Mouse (Mus musculus) midbrain, embryonic 10.5 days (tissue): Measurements from ENCODE around the gene Whrn. TPM values are rescaled to one million over a fixed set of nuclear protein-coding genes. Genes with fewer than 3 reads are reported as not detected.

Experiments
- DNase-seq: peaks from one replicate; pipeline ENCODE4 v3.0.0-alpha.2; 2017; ENCODE audit warnings: low spot score
- H3K27ac ChIP-seq: fragments of 300-500 bp; sonication (generic); replicated peaks from 2 replicates; pipeline ENCODE4 v1.5.1; 2016; ENCODE audit warnings: mild to moderate bottlenecking
- H3K27me3 ChIP-seq: fragments of 300-500 bp; sonication (generic); 2 replicates; pipeline ENCODE4 v1.6.1; 2016; ENCODE audit warnings: low read depth, mild to moderate bottlenecking; ENCODE audit not compliant: poor library complexity, severe bottlenecking
- H3K36me3 ChIP-seq: fragments of 300-500 bp; sonication (generic); 2 replicates; pipeline ENCODE4 v1.6.1; 2016; ENCODE audit warnings: mild to moderate bottlenecking, moderate library complexity
- H3K4me1 ChIP-seq: fragments of 300-500 bp; sonication (generic); 2 replicates; pipeline ENCODE4 v1.6.1; 2016
- H3K4me3 ChIP-seq: fragments of 300-500 bp; sonication (generic); 2 replicates; pipeline ENCODE4 v1.5.1; 2016; ENCODE audit warnings: mild to moderate bottlenecking, moderate library complexity
- H3K9me3 ChIP-seq: fragments of 300-500 bp; sonication (generic); replicated peaks from 2 replicates; pipeline ENCODE4 v1.6.1; 2016; ENCODE audit warnings: mild to moderate bottlenecking
- WGBS: fragments of 180-500 bp; shearing (Covaris S2); methylation state at CpG from one replicate; pipeline ENCODE4 v1.1.7; 2016; 5-methylcytosine and 5-hydroxymethylcytosine counted together
- polyA plus RNA-seq: library from polyadenylated mRNA; unstranded; fragments of >200 nt; fragmentation: Nextera tagmentation; extraction: Ambion mirVana; gene quantifications from 2 replicates; pipeline ENCODE4 v1.2.1, GENCODE M21; 2016

Whrn gene
- polyA plus RNA-seq, 1 experiment from 2014 or later = 8.8 TPM

DNA sequence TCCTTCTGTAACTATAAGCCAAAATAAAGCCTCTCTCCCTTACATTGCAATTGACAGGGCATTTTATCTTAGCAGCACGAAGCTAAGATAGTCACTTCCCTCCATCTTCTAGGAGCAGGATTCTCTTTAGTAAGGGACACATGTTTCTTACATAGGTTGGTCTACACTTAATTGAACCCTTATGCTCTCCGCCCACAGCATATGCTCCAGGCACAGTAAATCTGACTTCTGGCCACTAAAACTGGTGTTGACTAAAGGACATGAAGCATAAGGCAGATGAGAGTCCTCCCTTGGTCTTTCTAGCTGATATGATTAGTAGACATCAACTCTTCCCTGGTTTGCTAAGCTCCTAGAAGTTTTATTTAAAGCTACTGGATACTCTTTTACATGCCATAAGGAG, 17.1 kb upstream of the Whrn start:
- Histone ChIP-seq H3K9me3 (no peaks in the 10 kb centered on the region), H3K27ac (no peak overlapping the region), H3K4me1 (no peaks in the 10 kb centered on the region), H3K36me3 (no peaks in the 10 kb centered on the region), H3K4me3 (no peak overlapping the region), H3K27me3 (no peaks in the 10 kb centered on the region)
- 87% methylated on average over 2 of the region's 2 CpGs for WGBS
- no peak for DNase-seq

DNA sequence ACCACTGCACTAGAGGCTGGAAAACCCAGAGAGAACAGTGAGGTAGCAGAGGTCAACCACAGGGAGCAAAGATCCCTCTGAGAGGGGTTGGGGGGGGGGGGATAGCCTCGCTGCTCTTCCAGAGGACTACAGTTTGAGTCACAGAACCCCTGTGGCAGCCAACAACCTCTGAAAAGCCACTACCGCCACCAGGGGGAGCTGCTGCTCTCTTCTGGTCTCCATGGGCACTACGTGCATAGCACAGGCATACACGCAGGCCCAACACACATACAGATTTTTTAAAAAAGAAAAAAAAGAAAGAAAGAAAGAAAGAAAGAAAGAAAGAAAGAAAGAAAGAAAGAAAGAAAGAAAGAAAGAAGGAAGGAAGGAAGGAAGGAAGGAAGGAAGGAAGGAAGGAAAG, 12.4 kb upstream of the Whrn start:
- H3K9me3 ChIP-seq = no peaks in the 10 kb centered on the region
- no peaks in the 10 kb centered on the region for H3K4me1 ChIP-seq
- no peak overlapping the region for H3K4me3 ChIP-seq
- no peaks in the 10 kb centered on the region for H3K27me3 ChIP-seq
- DNase-seq = peak; percentile 66
- H3K36me3 ChIP-seq = no peaks in the 10 kb centered on the region
- WGBS = 17% methylated on average over 4 of the region's 4 CpGs
- no peak overlapping the region for H3K27ac ChIP-seq

DNA sequence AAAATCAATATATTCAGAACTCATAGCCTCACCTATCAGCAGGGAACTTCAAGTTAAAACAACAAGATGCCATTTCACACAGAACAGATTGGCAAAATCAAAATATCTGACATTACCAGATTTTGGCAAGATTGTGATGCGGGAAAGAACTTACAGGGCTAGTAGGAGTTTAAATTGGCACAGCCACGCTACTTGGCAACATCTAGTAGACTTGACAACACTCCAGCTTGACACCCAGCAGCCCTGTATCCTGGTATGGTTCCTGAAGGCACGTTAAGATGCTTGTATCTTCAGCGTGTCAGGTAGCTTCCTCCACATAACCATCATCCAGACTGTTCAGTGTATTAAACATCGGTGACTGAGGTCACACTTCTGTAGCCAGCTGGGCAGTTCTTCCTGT, 11.7 kb upstream of the Whrn start:
- WGBS = 80% methylated on average over 5 of the region's 5 CpGs
- Histone ChIP-seq H3K36me3 (no peaks in the 10 kb centered on the region), H3K4me1 (no peaks in the 10 kb centered on the region), H3K4me3 (no peak overlapping the region), H3K27me3 (no peaks in the 10 kb centered on the region), H3K9me3 (no peaks in the 10 kb centered on the region), H3K27ac (no peak overlapping the region)
- DNase-seq = no peak

GRCm38 (mm10) chr4:63503949-63504348, 8.2 kb upstream of the Whrn start:
- H3K36me3 ChIP-seq = no peaks in the 10 kb centered on the region
- no peaks in the 10 kb centered on the region for H3K9me3 ChIP-seq
- H3K27me3 ChIP-seq = peaks cover 9% of the 10 kb centered on the region
- 81% methylated on average over 5 of the region's 5 CpGs for WGBS
- DNase-seq = no peak
- H3K4me1 ChIP-seq = no peaks in the 10 kb centered on the region
- no peak overlapping the region for H3K27ac ChIP-seq
- no peak overlapping the region for H3K4me3 ChIP-seq

GRCm38 (mm10) chr4:63501050-63501449, 5.3 kb upstream of the Whrn start:
- Histone ChIP-seq H3K27ac (no peak overlapping the region), H3K27me3 (peaks cover 9% of the 10 kb centered on the region), H3K36me3 (no peaks in the 10 kb centered on the region), H3K4me3 (no peak overlapping the region), H3K9me3 (no peaks in the 10 kb centered on the region), H3K4me1 (peaks cover 24% of the 10 kb centered on the region)
- WGBS = 69% methylated on average over 5 of the region's 5 CpGs
- no peak for DNase-seq

- Histone ChIP-seq H3K4me1 (peaks cover 49% of the 10 kb centered on the region), H3K9me3 (no peaks in the 10 kb centered on the region), H3K27me3 (peaks cover 19% of the 10 kb centered on the region), H3K36me3 (no peaks in the 10 kb centered on the region), H3K4me3 (no peak overlapping the region), H3K27ac (0 out of 2 replicates have a peak overlapping the region, but pooled peaks have one; percentile 28)
- WGBS = 43% methylated on average over 3 of the region's 3 CpGs
- DNase-seq = no peak
Observed at GRCm38 (mm10) chr4:63498346-63498745, 2.6 kb upstream of the Whrn start.

- Histone ChIP-seq H3K36me3 (no peaks in the 10 kb centered on the region), H3K27ac (peak overlapping the region; percentile 93), H3K27me3 (peaks cover 25% of the 10 kb centered on the region), H3K4me1 (peaks cover 69% of the 10 kb centered on the region), H3K4me3 (peak overlapping the region; percentile 89), H3K9me3 (no peaks in the 10 kb centered on the region)
- 20% methylated on average over 6 of the region's 6 CpGs for WGBS
- DNase-seq = no peak
Observed at GRCm38 (mm10) chr4:63496312-63496711, 521 bp upstream of the Whrn start.

DNA sequence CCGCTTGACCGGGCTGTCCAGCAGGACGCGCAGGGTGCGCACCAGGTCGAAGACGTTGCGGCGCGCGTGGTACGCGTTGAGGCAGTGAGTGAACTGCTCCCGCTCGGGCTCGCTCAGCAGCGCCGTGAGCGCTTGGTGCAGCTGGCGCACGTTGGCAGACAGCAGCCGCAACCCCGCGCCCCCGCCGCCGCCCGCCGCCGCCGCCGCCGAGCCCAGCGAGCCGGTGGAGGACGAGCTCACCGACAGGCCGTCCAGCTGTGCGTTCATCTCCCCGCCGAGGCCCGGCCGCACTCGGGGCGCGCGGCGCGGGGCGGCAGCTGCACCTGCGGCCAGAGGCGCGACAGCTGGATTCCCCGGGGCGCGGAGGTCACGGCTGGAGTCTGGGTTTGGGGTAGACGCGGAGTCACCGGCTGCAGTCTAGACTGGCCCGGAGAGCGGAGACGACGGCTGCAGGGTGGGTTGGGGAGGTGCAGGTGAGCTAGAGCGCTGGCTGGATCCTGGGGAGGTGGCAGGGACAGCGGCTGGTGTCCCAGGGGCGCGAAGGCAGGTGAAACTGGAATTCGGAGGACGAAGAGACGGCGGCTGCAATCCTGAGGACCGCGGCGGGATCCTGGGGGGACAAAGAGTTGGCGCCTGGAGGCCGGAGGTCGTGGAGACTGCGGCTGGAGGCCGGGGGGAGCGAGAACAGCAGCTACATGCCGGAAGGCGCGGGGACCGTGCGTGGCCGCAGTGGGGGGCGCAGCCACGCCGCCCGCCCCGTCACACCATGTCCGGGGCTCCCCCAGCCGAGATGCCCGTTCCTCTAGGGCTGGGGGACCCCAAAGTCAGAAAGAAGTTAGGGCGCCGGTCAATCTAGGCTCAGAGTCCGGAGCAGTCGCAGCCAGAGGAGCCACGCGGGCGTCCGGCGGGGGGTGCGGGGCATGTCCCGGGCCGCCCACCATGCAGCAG, 550 bp downstream of the Whrn start:
- WGBS = under 1% methylated on average over 106 of the region's 107 CpGs
- peaks cover 22% of the 10 kb centered on the region for H3K27me3 ChIP-seq
- peak overlapping the region; percentile 89 for H3K4me3 ChIP-seq
- H3K27ac ChIP-seq = peak overlapping the region; percentile 93
- DNase-seq = peak; percentile 63
- H3K9me3 ChIP-seq = no peaks in the 10 kb centered on the region
- no peaks in the 10 kb centered on the region for H3K36me3 ChIP-seq
- H3K4me1 ChIP-seq = peaks cover 79% of the 10 kb centered on the region

- peaks cover 87% of the 10 kb centered on the region for H3K4me1 ChIP-seq
- H3K36me3 ChIP-seq = peaks cover under 1% of the 10 kb centered on the region; the same call in 1 of the 2 replicates
- 0 out of 2 replicates have a peak, but pooled peaks cover under 1% of the 10 kb centered on the region for H3K9me3 ChIP-seq
- DNase-seq = no peak
- WGBS = 4% methylated on average over 43 of the region's 43 CpGs
- peak overlapping the region; percentile 89 for H3K4me3 ChIP-seq
- peaks cover 16% of the 10 kb centered on the region for H3K27me3 ChIP-seq
- peak overlapping the region; percentile 93 for H3K27ac ChIP-seq
Observed at GRCm38 (mm10) chr4:63494401-63494966, 1.3 kb downstream of the Whrn start.

DNA sequence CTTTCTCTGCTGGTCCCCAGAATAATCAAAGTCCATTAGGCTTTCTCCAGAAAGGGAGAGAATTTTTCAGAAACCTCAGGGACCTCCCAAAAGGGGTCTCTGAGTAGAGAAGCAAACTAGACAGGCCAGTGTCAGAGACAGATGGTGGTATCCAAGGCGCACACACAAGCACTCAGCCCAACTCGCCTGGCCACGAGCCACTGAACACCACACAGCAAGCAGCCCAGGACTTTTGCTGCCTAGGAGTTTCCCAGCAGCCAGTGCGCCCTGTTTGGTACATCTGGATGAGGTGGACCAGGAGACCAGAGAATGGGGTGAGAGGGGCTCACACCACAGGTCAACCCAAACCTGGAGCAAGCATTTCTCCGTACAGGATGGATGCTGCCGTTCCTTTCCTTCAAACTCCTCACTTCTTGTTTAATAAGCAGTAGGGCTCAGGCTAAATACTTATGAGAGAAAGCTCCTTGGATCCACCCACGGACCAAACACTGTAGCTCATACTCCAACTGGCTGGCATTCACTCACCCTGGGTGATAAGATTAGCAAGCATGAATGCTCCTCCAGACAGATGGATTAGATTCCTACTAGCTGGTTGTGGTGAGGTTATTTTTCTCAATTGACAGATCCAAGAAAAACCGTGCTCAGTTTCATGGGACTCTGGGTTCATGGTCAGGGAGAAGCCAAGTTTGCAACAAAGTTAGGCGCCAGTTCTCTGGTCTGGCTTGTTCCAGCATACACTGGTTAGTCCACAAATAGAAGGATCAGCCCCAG, 2.3 kb downstream of the Whrn start:
- H3K4me1 ChIP-seq = peaks cover 96% of the 10 kb centered on the region
- H3K4me3 ChIP-seq = peak overlapping the region; percentile 89
- 44% methylated on average over 9 of the region's 9 CpGs for WGBS
- DNase-seq = peak; percentile 45
- H3K9me3 ChIP-seq = peaks cover 6% of the 10 kb centered on the region; the same call in 1 of the 2 replicates
- peaks cover 10% of the 10 kb centered on the region for H3K36me3 ChIP-seq
- H3K27me3 ChIP-seq = peaks cover 16% of the 10 kb centered on the region
- peak overlapping the region; percentile 93; the same call in 1 of the 2 replicates for H3K27ac ChIP-seq

- peaks cover 6% of the 10 kb centered on the region; the same call in 1 of the 2 replicates for H3K9me3 ChIP-seq
- H3K4me3 ChIP-seq = peak overlapping the region; percentile 4; the same call in 1 of the 2 replicates
- no peak overlapping the region for H3K27ac ChIP-seq
- DNase-seq = no peak
- peaks cover 95% of the 10 kb centered on the region for H3K4me1 ChIP-seq
- H3K27me3 ChIP-seq = peaks cover 16% of the 10 kb centered on the region
- H3K36me3 ChIP-seq = peaks cover 14% of the 10 kb centered on the region
- WGBS = 73% methylated on average over 6 of the region's 6 CpGs
Observed at GRCm38 (mm10) chr4:63491521-63491920, 4.3 kb downstream of the Whrn start.

DNA sequence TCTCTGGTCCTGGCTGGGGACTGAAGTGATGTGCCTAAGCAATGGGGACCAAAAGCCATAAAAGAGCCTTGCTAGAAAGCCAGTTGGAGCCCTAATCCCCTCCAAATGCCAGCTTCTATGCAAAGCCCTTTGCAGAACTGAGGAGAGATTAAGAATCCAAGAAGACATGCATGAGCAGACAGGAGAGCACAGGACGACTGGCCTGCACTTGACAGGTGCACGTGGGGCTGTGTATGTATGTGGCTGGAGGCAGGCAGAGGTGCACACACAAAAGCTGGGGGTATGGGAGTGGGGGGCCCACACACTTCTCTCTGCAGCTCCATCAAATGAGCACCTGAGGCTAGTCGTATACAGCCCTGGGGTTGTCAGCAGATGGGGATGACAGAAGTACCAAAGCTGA, 5.6 kb downstream of the Whrn start:
- Histone ChIP-seq H3K27ac (peak overlapping the region; percentile 78), H3K4me3 (peak overlapping the region; percentile 27; the same call in 1 of the 2 replicates), H3K9me3 (peaks cover 6% of the 10 kb centered on the region; the same call in 1 of the 2 replicates), H3K27me3 (peaks cover 12% of the 10 kb centered on the region), H3K4me1 (peaks cover 93% of the 10 kb centered on the region), H3K36me3 (peaks cover 14% of the 10 kb centered on the region)
- peak; percentile 47 for DNase-seq
- WGBS = 26% methylated on average over 3 of the region's 3 CpGs
